Mouse (Mus musculus) neutrophil, adult 83 days (primary cell): ENCODE measurements around the gene Gm21860. TPM values are rescaled to one million over a fixed set of nuclear protein-coding genes. Genes with fewer than 3 reads are reported as not detected.

ENCODE experiments used
- total RNA-seq, 2 experiments: library from RNA; stranded (reverse); gene quantifications; one replicate each; pipeline ENCODE4 v1.2.4; 2023

Gm21860 gene
- total RNA-seq: not detected

DNA sequence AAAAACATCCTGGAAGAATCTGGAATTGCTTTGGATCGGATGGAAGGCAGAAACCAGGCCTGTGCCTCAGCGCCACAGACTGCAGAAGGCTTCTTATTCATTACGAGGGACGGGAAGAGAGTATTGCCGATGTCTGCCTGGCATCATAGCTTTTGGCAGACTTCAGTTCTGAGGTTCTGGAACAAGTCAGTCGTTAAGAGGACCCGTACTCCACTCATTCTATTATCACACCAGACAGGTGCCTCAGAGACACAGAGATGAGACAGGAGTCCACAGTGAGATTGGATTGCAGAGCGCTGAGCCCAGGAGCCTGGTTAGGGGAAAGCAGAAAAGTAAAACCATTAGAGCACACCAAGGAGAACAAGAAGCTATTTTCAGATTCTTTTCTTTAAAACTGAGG is at the start of gene Gm21860:
TSS of gene Gm21860 (minus strand) at position 101 of the 400 bp plus-strand sequence.

GRCm38 (mm10) chrY:90784438-90784837 is 29.8 kb upstream of the Gm21860 start, which contains the start of gene Gm47283:
Gene Gm47283, plus strand, starts transcription at chrY:90784738.

Other genes with a start within 250 kb of the Gm21860 start
- gene Gm47283, start 29.9 kb upstream of the Gm21860 start, total RNA-seq: not detected
- not detected for gene Gm21748, start 84.4 kb upstream of the Gm21860 start, total RNA-seq